Mouse (Mus musculus): ENCODE data around the gene Gramd1c.

Gene Gramd1c

DNA sequence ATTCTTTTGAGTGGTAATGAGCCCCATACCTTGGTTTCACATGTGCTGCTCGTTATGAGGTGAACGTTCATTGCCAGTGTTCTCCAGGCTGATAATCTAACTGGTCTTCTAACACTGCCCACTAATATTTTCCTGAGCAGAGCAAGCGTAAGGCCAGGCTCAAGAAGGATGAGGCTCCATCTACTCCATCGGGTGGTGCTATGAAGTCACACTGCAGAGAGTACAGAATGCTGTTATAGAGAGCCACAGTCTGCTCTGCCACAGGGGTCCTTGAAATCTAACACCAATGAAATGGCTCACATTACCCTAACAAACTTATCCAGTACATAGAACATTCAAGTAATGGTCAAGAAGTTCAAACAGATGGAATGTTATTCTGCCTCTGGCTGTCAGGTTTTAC lies 105.1 kb downstream of the Gramd1c start:
- DNase-seq (ENCODE audit: low read depth, low spot score), result no peak
- H3K27me3 ChIP-seq (ENCODE audit: control insufficient read depth, insufficient read depth, low read length, poor library complexity, severe bottlenecking), result no peaks in the 10 kb centered on the region
- no peaks in the 10 kb centered on the region for H3K36me3 ChIP-seq (ENCODE audit: control insufficient read depth, insufficient read depth, low read length, poor library complexity, severe bottlenecking)

DNA sequence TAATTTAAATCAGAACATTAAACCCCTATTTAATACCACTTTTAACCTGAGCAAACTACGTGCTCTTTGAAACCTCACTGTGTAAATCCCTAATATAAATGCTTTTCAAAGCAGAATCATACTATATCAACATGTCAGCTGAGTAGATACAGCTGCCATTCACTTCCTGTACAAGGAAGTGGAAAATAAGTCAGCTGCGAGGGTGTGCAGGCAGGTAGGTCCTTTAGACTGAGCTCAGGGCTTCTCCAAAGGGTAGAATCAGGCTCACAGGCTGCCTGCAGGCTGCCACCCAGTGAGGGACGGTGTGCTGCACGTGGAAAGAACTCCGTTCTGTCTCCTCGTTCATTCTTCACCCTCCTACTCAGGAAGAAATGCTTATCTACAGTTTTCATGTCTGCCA lies 108.2 kb downstream of the Gramd1c start:
- DNase-seq (ENCODE audit: low read depth, low spot score), result peak; percentile 55
- Histone ChIP-seq H3K36me3 (ENCODE audit: control insufficient read depth, insufficient read depth, low read length, poor library complexity, severe bottlenecking) (no peaks in the 10 kb centered on the region), H3K27me3 (ENCODE audit: control insufficient read depth, insufficient read depth, low read length, poor library complexity, severe bottlenecking) (no peaks in the 10 kb centered on the region)

DNA sequence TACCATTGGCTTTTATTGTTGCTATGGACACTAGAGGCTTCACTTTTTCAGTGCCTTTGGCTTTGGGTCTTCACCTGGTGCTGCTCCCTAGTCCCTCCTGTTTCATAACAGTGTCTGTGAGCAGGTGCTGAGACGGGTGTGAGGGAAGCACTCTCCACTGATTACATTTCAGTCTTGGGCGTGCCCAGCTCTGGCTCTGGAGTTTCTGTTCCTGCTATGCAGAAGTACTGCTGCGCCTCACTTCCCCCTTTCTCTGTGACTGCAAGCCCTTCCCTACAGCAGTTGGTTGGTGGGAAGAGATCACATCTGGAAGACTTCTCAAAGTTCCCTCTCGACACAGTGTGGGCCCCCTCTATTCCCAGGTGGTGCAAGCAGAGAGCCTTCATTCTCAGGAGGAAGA lies 111.6 kb downstream of the Gramd1c start:
- no peaks in the 10 kb centered on the region for H3K36me3 ChIP-seq (ENCODE audit: control insufficient read depth, insufficient read depth, low read length, poor library complexity, severe bottlenecking)
- peak; percentile 85 for DNase-seq (ENCODE audit: low read depth, low spot score)

DNA sequence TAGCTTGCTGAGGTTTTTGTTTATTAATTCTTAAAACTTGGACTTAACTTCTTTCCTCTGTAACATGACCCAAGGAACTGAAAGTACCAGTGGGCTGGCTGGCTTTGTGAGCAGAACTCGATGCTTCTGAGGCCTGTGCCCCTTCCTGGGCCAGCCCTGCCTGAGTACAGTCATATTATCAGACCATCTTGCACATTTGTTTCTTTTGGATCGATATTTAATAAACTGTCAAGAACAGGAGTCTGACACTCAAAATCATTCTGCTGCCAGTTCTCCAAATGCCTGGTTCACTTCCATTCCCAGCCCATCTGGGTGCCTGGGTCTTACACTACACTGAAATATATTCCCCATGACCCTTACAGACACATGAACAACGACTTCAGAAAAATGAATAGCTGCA lies 117.3 kb downstream of the Gramd1c start:
- no peak for DNase-seq (ENCODE audit: low read depth, low spot score)
- no peaks in the 10 kb centered on the region for H3K36me3 ChIP-seq (ENCODE audit: control insufficient read depth, insufficient read depth, low read length, poor library complexity, severe bottlenecking)
- no peaks in the 10 kb centered on the region for H3K27me3 ChIP-seq (ENCODE audit: control insufficient read depth, insufficient read depth, low read length, poor library complexity, severe bottlenecking)

More for the DNA sequence above, 111.6 kb downstream of the Gramd1c start:
- H3K27me3 ChIP-seq (ENCODE audit: control insufficient read depth, insufficient read depth, low read length, poor library complexity, severe bottlenecking), result no peaks in the 10 kb centered on the region

DNA sequence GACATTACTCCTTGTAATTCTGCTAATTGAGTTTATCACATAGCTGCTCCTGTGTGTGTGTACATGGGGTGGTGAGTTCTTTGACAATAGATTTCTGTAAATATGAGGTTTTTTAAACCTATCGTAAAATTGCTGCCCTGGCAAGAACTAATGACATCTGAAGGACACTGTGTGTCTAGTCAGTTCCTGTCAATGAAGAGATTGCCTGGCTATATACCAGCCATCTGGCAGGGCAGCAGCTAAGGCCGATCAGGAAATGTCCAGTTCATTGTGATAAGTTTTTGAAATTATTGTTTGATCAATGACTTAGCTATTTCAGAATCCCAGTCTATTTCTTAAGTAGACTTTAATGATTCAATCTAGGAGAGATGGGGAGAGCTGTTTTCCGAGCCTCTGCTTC lies 117.8 kb downstream of the Gramd1c start:
- H3K36me3 ChIP-seq (ENCODE audit: control insufficient read depth, insufficient read depth, low read length, poor library complexity, severe bottlenecking), result no peaks in the 10 kb centered on the region

DNA sequence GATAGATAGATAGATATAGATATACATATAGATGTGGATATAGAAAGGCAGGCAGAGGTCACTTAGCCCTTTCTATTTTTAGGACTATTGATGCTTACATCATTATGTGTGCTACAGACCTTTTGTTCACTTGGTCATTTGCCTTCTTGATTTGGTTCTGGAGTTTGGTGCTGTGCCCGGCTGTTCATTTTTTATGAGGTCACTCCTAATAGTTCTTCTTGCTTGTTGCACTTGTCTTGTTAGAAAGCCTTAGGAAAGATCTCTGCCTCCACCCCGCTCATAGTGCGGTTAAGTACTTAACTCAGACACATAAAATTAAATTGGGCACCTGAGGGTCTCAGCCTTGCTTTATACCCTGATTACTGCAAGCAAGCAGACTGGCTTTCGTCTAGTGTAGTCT lies 122.3 kb downstream of the Gramd1c start:
- no peaks in the 10 kb centered on the region for H3K36me3 ChIP-seq (ENCODE audit: control insufficient read depth, insufficient read depth, low read length, poor library complexity, severe bottlenecking)

More for the DNA sequence above, 117.8 kb downstream of the Gramd1c start:
- H3K27me3 ChIP-seq (ENCODE audit: control insufficient read depth, insufficient read depth, low read length, poor library complexity, severe bottlenecking), result no peaks in the 10 kb centered on the region
- DNase-seq (ENCODE audit: low read depth, low spot score), result no peak

DNA sequence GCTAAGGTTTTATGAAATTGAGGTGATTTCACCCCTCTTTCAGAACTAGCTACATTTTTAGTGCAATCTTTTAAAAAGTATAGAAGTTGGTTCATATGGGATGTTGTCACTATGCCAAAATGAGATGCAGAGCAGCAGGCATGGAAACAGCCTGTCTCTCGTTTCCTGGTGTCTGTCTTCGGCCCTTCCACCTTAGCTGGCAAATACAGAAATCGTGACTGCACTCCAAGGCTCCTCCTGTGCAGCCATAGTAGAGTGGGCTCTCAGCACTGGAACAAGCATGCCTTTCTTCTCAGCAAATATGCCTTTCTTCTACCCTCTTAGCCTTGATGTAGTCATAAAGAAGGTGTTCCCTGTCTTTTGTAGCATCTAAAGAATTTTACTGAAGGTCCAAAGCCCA lies 127.3 kb downstream of the Gramd1c start:
- no peaks in the 10 kb centered on the region for H3K36me3 ChIP-seq (ENCODE audit: control insufficient read depth, insufficient read depth, low read length, poor library complexity, severe bottlenecking)
- no peak for DNase-seq (ENCODE audit: low read depth, low spot score)
- no peaks in the 10 kb centered on the region for H3K27me3 ChIP-seq (ENCODE audit: control insufficient read depth, insufficient read depth, low read length, poor library complexity, severe bottlenecking)

More for the DNA sequence above, 122.3 kb downstream of the Gramd1c start:
- H3K27me3 ChIP-seq (ENCODE audit: control insufficient read depth, insufficient read depth, low read length, poor library complexity, severe bottlenecking), result no peaks in the 10 kb centered on the region
- DNase-seq (ENCODE audit: low read depth, low spot score), result no peak

DNA sequence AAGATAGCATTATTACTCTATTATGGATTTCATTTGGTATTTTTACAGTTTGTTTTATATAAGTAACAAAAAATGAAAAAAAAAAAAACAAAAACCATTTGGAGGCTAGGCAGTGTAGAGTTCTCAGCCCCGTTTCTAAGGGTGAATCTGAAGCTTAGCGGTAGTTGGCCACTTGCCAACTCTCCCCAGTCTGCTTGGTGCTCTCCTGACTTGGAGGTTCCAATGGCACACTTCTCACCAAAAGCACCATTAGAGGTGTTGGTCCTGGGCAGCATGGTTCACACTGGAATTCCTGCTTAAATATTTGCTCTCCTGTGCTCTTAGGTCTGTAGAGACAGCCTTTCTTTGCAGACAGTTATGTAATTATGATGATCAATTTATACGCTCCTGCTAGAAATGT lies 127.8 kb downstream of the Gramd1c start:
- no peaks in the 10 kb centered on the region for H3K36me3 ChIP-seq (ENCODE audit: control insufficient read depth, insufficient read depth, low read length, poor library complexity, severe bottlenecking)
- no peak for DNase-seq (ENCODE audit: low read depth, low spot score)
- H3K27me3 ChIP-seq (ENCODE audit: control insufficient read depth, insufficient read depth, low read length, poor library complexity, severe bottlenecking), result no peaks in the 10 kb centered on the region

DNA sequence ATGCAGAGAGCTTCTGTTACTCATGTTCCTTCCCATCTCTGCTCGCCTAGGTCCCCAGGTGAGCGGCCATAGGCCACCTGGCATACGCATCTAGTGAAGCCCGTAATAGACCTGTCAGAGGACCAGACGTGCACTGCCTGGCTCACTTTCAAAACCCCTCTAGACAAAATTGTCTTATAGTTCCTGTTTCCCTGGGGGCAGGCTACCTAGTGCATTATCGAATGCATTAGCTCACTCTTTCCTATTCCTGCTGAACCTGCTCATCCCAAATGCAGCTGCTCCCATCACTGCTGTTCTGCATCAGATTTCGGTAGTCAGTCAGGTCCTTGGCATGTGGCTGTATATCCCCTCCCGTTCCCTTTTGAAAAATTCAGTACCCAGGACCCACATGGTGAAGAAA lies 128.3 kb downstream of the Gramd1c start:
- Histone ChIP-seq H3K36me3 (ENCODE audit: control insufficient read depth, insufficient read depth, low read length, poor library complexity, severe bottlenecking) (no peaks in the 10 kb centered on the region), H3K27me3 (ENCODE audit: control insufficient read depth, insufficient read depth, low read length, poor library complexity, severe bottlenecking) (no peaks in the 10 kb centered on the region; the same call in 1 of the 2 replicates)
- DNase-seq (ENCODE audit: low read depth, low spot score), result no peak

DNA sequence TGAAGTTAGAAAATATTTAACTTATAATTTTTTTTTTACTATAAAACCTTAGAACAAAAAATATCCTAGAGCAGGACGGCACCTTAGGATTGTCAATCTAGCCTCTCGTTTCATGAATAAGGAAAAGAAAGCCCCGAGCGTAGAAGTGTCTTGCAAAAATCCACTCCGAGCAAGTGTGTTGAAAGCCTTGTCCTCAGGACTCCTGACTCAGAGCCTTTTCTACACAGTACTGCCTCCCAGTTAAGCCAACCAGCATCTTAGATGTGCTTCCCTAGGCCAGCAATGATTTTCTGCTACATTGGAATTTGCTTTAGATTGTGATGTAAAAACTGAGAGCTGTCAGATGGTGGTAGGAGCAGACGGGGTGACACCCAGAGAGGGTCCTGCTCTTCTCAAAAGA lies 130.1 kb downstream of the Gramd1c start:
- no peak for DNase-seq (ENCODE audit: low read depth, low spot score)

DNA sequence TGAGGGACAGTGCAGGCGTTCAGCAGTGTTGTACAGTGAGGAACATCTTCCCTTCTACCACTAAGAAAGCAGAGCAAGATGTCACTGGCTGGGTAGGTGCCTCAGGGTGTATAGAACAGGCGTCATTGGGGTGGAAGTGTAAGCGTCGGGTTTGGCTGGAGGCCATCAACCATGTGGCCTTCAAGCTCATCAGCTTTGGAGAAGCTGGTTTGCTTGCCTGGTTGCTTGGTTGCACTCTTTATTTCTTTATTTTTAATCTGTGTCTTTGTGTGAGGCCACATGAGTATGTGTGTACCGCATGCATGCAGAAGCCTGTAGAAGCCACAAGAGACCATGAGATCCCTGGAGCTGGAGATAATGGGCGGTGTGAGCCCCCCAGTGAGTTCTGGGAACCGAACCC lies 130.8 kb downstream of the Gramd1c start:
- Histone ChIP-seq H3K36me3 (ENCODE audit: control insufficient read depth, insufficient read depth, low read length, poor library complexity, severe bottlenecking) (no peaks in the 10 kb centered on the region), H3K27me3 (ENCODE audit: control insufficient read depth, insufficient read depth, low read length, poor library complexity, severe bottlenecking) (no peaks in the 10 kb centered on the region; the same call in 1 of the 2 replicates)
- no peak for DNase-seq (ENCODE audit: low read depth, low spot score)

More for the DNA sequence above, 130.1 kb downstream of the Gramd1c start:
- H3K36me3 ChIP-seq (ENCODE audit: control insufficient read depth, insufficient read depth, low read length, poor library complexity, severe bottlenecking), result no peaks in the 10 kb centered on the region
- no peaks in the 10 kb centered on the region; the same call in 1 of the 2 replicates for H3K27me3 ChIP-seq (ENCODE audit: control insufficient read depth, insufficient read depth, low read length, poor library complexity, severe bottlenecking)

DNA sequence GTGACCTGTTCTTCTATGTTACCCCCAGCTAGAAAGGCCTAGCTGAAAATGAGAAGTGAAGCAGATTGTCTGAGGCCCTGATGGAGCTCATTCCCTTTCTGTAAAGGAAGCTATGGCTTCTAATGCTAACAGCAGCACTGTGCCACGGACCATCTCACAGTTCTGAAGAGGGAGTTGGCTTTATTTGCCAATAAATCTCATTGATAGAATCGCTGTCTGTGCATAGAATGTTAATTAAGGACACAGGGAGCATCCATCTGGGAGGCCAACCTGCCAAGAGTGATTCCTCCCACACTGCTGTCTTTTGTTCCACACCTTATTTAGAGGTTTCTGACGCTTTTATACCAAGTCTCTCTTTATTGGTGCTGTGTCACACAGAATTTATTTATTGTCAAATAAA lies 131.6 kb downstream of the Gramd1c start:
- Histone ChIP-seq H3K27me3 (ENCODE audit: control insufficient read depth, insufficient read depth, low read length, poor library complexity, severe bottlenecking) (no peaks in the 10 kb centered on the region; the same call in 1 of the 2 replicates), H3K36me3 (ENCODE audit: control insufficient read depth, insufficient read depth, low read length, poor library complexity, severe bottlenecking) (no peaks in the 10 kb centered on the region)
- no peak for DNase-seq (ENCODE audit: low read depth, low spot score)

DNA sequence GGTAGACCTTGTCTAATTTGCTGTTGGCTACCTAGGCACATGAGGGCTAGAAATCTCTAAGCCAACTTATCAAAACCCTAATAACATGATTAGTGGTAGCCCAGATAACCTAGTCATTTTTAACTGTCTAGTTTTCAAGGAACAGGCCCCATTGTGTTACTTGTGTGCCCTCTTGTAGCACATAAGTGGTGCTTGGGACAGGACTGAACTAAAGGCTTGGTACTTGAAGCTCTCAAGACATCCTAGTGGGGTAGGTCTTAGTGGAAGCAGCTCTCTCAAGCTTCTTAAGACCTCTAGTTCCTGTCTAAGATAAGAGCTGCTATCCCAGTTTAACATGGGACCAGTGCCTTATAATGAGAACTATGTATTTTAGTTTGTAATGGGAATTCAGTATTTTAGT lies 132.6 kb downstream of the Gramd1c start:
- no peaks in the 10 kb centered on the region for H3K36me3 ChIP-seq (ENCODE audit: control insufficient read depth, insufficient read depth, low read length, poor library complexity, severe bottlenecking)
- DNase-seq (ENCODE audit: low read depth, low spot score), result no peak
- H3K27me3 ChIP-seq (ENCODE audit: control insufficient read depth, insufficient read depth, low read length, poor library complexity, severe bottlenecking), result no peaks in the 10 kb centered on the region; the same call in 1 of the 2 replicates

Measured in splenic B cell, adult 2 months (primary cell).